Mouse (Mus musculus) spleen, adult 2 months (tissue): ENCODE results near the gene Gucy1b2.

Experiments used
- CTCF ChIP-seq: fragments of 200-500 bp; IDR thresholded peaks from 2 replicates; pipeline ENCODE4 v1.5.1; 2011; ENCODE audit warnings: mild to moderate bottlenecking, inconsistent platforms; ENCODE audit not compliant: insufficient read depth, insufficient read length, insufficient replicate concordance; ENCODE audit errors: extremely low read depth
- POLR2A ChIP-seq: fragments of 200-500 bp; IDR thresholded peaks from 2 replicates; pipeline ENCODE4 v1.6.1; 2011; ENCODE audit warnings: low read depth, low read length, inconsistent platforms

DNA sequence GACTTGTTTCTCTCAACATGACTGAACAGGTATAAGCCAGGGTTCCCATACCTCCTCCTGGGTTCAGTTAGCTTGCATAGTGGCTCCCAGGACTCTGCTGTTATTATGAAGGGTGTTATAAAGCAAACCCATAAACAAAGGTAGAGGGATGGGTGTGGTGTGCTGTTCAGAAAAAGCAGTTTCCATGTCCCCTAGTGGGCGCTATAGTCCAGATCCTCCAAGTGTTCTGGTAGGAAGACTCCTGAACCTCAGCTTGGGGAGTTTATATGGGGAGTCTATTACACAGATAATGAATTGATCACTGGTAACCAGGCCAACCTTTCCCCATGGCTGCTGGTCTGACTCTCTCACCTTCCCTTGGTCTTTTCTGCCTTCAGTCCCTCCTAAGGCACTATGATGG, 18.4 kb upstream of the Gucy1b2 start:
- TF ChIP-seq CTCF = no peak
- no peak for TF ChIP-seq POLR2A
